Mouse (Mus musculus) neutrophil, adult 83 days (primary cell): ENCODE results near the gene Iqck. TPM values are rescaled to one million over a fixed set of nuclear protein-coding genes. Genes with fewer than 3 reads are reported as not detected.

ENCODE experiments used
- total RNA-seq, 2 experiments: library from RNA; stranded (reverse); gene quantifications; one replicate each; pipeline ENCODE4 v1.2.4; 2023

Gene Iqck
- under 1 TPM; 0.31 to 0.44 TPM for total RNA-seq

DNA sequence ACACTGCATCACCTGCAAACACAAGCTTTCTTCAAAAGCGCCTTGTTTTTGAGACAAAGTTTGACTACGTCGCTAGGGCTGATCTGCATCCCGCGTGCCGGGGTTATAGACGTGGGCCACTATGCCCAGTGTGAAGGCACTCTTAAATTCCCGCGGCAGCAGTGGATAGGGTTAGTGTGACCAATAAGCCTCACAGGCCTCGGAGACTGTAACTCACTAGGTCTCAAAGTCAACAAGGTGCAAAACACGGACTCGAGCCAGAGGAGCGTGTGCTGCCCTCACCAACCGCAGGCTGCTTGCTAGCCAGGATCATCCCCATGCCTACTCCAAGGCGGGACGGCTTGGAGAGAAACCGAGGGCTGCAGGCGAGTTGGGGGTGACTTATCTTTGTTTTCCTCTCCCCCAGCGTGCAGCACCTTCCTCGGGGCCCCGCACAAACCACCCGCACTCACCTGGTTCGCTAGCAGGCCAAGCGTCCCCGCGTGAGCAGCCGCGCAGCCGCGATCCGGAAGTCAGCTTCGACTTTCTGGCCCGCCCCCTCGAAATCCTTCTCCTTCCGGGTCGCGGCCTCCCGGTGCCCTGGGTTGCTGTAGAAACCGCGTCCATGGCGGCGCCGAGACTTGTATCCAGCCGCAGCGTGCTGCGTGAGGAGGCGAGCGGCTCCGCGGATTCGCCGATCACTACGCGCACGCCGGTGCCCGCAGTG, at the start of gene Iqck:
Gene Iqck, plus strand, starts transcription at position 582 of the 706 bp plus-strand sequence.

DNA sequence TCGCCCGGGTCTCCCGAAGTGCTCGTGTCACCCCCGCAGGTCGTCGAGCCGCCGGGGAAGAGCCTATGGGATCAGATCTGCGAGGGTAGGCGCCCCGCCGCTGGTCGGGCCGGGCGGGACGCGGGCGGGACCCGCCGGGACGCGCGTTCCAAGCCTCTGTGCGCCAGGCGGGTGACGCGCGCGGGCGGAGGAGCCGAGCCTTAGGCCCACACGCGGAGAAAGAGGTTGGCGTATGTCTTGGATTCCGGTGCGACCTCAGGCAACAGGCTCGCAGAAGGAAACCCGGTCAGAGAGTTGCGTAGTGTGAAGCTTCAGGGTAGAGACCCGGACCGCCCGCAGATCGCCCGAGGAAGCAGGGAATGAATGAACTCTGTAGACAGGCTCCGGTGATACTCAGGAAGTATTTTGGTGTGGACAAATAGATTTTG, 339 bp downstream of the Iqck start, which contains the start of gene Knop1:
Gene Knop1, minus strand, starts transcription at position 378 of the 428 bp plus-strand sequence.

DNA sequence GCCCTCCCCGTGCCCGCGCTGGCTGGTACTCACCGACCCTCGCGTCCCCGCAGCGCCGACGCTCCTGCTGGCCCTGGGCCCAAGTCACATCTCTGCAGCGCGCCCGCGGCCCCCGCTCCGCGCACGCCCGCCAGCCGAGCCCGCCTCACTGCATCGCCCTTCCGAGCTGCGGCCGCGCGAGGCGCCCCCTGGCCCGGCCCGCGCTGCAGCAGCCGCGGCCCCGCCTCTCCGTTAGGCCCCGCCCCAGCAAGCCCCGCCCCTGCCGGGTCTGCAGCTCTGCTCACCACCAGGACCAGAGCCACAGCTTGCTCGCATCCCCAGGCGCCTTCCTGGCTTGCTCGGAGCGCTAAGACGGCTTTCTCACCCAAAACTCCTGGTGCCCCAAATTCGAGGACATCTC, 139.5 kb downstream of the Iqck start, which contains the start of gene Gprc5b:
Gene Gprc5b, minus strand, starts transcription at position 205 of the 400 bp plus-strand sequence.

Other genes starting within 250 kb of the Iqck start
- 10 to 100 TPM; 29.1 to 34.6 TPM for gene Gde1, start 150.0 kb upstream of the Iqck start, total RNA-seq
- gene Ccp110, start 143.2 kb upstream of the Iqck start, total RNA-seq = 10 to 100 TPM; 10.5 to 10.6 TPM
- gene Vps35l, start 115.5 kb upstream of the Iqck start, total RNA-seq = 10 to 100 TPM; 45.1 to 47.0 TPM
- 10 to 100 TPM in 1 of 2 experiments, 1 to 10 TPM in 1; 6.7 to 15.2 TPM for gene Knop1, start 502 bp downstream of the Iqck start, total RNA-seq
- under 1 TPM; 0.57 to 0.70 TPM for gene Gprc5b, start 139.5 kb downstream of the Iqck start, total RNA-seq